Mouse (Mus musculus): ENCODE results near the gene Lmod3.
"Not testable (repeated sequence)": the region's sequence is repeated elsewhere in the genome, so short reads cannot be mapped to it uniquely, and the experiment has no call there.

The Lmod3 gene

GRCm38 (mm10) chr6:97275760-97276159, 23.2 kb upstream of the Lmod3 start:
- no peak for DNase-seq

GRCm38 (mm10) chr6:97273777-97274176, 21.2 kb upstream of the Lmod3 start:
- DNase-seq = no peak

GRCm38 (mm10) chr6:97273058-97273710, 20.6 kb upstream of the Lmod3 start:
- no peak for DNase-seq

DNA sequence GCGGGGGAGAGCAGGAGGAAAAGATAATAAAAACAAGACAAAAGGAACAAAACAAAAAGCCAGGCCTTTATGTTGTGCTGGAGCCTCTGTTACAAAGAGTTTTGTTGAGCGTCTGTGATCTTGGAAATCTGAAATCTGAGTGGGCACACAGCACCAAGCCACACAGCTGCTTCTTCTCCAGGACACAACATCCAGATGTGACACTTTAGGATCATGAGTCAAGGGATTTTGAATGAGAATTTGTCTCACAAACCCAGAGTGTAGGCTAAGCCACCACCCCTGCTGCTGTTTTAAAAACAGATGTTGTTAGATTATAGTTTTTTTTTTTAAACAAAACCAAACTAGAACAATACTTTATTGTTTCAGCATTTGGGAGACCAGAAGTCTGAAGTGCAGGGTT, 19.8 kb upstream of the Lmod3 start:
- DNase-seq = no peak

DNA sequence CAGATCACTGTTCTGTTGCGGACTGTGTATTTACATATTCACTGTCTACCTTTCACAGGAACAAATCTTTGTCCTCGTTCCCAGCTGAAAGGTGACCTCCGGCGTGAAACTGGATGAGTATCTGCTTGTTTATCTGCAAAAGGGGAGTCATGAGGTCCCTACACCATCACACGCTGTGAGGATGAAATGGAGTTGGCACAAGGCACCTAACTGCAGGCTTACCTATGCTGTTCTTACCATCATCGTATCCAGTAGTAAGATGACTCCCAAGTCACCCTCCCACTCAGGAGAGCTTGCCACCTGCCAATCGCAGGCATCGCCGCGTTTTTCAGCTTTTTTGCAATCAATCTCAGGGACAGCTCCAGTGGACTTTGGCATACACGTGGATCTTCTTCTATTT, 17.0 kb upstream of the Lmod3 start:
- DNase-seq = no peak

DNA sequence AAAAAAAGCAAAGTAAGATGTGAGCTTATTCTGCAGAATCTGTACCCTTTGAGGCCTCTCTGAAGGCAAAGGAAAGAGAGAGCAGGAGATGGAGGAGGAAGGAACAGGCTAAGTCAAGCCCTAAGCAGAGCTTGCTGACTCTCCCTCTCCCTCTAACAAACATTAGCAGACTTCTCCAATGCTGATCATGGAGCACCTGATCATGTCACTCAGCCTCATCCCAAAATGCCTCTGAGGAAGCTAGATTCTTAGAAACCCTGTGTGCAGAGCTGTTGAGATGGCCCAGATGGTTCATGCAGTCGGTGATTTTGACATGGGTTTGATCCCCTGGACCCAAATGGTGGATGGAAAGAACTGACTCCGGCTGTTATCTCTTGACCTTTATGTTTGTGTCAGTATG, 14.6 kb upstream of the Lmod3 start:
- no peak for DNase-seq

DNA sequence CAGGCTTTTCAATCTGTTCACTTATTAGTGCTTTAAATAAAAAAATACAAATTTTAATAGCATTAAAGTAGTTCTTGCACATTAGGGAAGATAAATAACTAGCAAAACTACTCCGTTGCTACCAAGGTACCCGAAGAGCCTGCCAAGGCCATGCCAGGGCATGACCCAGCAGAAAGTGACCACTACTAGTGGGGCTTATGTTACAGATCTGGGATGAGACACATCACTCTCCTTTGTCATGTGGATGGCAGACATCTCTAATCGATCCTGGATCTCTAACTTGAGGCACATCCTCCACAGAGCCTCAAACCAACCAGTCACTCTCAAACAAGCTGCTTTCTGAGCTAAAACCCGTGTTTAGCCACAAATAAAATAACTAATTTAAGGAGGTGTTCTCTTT, 14.1 kb upstream of the Lmod3 start:
- no peak for DNase-seq

DNA sequence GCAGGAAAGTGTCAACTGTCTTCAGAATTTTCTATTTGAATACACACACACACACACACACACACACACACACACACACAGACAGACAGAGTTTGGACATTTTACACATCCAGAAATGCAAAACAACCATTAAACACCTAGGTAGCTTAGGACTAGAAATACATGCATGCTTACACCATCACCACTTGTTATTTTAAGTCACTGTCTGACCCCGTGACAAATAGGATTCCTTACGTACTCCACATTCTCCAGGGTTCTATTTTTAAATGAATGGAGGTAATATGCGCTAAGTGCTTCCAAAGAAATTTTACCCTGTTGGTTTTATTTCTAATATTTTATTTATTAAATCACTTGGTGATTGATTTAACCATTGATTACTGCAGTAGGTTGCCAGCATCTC, 13.1 kb upstream of the Lmod3 start:
- no peak for DNase-seq

GRCm38 (mm10) chr6:97265240-97265639, 12.7 kb upstream of the Lmod3 start:
- DNase-seq = no peak

- DNase-seq = not testable (repeated sequence)
Observed at GRCm38 (mm10) chr6:97263750-97264149, 11.2 kb upstream of the Lmod3 start.

DNA sequence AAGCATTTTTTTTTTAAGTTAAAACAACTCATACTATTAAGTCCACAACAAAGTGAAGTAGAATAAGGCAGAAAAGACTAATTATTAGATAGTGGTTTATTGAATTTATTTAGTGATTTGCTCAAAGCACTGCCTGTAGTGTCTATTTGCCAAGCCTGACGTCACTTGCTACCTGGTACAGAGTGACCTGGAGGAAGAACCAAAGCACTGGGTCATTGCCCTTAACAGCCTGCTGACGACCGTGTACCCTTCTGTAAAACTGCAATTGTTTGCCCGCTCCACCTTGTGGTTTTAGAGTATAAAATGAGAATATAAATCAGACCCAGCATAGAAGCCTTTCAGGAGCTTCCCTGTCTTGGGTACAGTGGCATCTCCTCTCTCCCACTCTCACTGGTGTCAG, 9.7 kb upstream of the Lmod3 start:
- DNase-seq = no peak

- not testable (repeated sequence) for DNase-seq
Observed at GRCm38 (mm10) chr6:97259926-97260325, 7.4 kb upstream of the Lmod3 start.

DNA sequence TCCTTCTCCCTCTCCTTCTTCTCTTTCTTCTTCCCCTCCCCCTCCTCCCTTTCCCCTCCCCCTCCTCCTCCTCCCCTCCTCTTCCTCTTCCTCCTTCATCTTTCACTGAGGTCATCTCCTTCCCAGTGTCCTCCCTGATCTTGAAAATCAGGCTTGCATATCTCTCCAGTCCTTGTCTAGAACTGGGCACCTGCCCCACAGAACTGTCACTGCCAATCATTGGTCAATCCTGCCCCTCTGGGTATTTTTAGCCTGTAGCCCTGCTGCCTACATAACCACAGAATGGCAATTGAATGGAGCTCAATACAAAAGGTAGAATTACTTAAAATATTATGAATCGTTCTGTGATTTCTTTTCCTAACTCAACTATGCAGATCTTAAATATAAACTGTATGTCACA, 5.9 kb upstream of the Lmod3 start:
- no peak for DNase-seq

DNA sequence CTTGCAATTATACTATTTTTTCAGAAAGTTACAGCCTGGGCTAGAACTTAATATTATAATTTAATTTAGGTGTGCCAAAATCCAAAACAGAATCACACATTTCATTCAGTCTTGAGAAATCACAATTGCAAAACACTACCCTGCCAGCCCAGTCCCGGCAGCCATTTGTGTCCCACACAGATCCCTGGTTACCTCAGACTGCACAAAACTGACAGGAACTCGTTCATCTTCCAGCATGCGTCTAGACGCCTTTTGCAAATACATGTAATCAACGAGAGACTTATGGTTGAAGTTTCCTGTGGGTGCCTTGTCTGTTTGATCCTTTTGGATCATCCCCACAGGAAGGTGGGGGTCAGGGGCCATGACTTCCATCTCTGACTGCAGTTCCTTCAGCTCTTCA, 473 bp downstream of the Lmod3 start:
- DNase-seq = no peak

- peak; percentile 39 for DNase-seq
Observed at GRCm38 (mm10) chr6:97250966-97251365, 1.6 kb downstream of the Lmod3 start.

- no peak for DNase-seq
Observed at GRCm38 (mm10) chr6:97245200-97245599, 7.4 kb downstream of the Lmod3 start.

GRCm38 (mm10) chr6:97242522-97242921, 10.0 kb downstream of the Lmod3 start:
- no peak for DNase-seq

DNA sequence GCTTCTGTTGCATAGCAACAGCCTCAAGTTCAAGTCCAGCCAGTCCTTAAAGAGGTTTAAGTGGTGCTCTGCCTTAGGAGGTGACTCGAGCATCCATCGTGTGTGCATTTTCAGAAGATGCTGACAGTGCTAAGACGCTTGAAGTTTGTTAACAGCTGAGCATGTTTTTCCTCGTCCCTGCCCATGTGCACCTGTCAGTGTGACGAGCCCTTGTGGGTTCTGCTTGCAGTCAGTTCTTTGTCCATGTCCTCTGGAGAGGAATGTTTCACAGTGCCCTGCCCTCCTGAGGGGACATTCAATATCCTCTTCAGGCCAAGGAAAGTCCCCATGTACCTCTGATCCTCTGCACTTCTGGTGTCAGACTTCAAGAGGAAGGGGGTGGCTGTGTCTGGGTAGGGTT, 12.5 kb downstream of the Lmod3 start:
- DNase-seq = no peak

GRCm38 (mm10) chr6:97239360-97239759, 13.2 kb downstream of the Lmod3 start:
- DNase-seq = no peak

DNA sequence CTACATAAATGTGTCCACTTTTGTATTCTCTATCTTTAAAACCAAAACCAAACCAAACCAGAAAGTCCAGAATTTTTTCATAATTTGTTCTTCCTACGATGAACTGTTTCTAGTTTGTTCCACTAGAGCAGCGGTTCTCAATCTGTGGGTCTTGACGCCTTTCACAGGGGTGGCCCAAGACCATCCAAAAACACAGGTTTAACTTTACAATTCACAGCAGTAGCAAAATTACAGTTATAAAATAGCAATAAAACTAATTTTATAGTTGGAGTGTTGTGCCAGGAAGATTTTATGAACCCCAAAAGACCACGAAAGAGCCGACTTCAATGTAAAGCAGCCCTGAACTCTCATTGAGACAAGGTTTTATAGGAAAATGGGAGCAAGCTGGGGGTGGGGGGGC, 16.5 kb downstream of the Lmod3 start:
- no peak for DNase-seq

DNA sequence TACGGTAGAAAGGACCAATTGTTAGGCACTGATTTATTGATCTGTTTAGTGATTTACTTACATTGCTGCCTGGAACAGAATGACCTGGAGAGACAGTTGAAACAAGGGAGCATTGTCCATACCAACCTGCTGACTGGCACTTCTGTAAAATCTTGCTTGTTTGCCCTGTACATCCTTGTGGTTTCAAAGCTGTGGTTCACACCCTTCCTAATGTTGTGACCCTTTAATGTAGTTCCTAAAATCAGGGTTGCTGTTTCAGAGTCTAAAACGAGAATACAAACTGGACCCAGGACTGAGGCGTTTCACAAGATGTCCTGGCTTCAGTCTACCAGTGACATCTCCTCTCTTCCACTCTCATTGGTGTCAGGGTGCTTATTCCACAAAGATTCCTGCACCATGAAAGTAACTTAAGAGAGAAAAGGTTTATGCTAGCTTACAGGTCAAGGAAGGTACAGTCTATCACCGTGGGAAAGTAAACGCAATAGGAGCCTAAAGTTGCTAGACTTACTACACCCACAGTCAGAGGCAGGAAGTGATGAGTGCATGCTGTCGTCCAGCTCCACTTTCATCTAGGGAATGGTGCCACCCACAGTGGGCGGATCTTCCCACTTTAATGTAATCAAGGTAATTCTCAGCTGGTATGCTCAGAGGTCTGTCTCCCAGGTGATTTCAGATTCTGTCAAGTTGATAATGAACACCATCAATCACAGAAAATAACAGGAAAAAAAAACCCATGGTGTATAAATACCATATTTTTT, 17.5 kb downstream of the Lmod3 start:
- no peak for DNase-seq

- no peak for DNase-seq
Observed at GRCm38 (mm10) chr6:97227067-97227847, 25.3 kb downstream of the Lmod3 start.

DNA sequence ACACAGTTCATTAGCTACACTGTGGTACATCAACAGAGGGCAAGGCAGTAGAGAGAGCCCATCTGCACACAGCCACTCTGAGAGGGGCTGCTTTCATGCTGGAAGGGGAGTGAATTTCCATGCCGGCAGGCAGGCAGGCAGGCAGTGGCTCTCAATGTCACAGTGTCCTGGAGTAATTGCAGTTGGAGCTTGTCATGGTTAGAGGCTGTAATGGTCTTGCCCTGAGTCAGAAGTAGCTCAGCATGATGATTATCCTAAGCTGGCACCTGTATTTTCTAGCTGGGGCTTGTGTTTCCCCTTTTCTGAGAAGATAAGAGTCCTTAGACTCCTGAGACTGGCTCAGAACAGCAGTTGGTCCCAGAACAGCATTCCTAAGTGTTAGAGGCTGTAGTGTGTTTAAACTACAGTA, 26.5 kb downstream of the Lmod3 start:
- DNase-seq = no peak

- no peak for DNase-seq
Observed at GRCm38 (mm10) chr6:97224505-97224904, 28.1 kb downstream of the Lmod3 start.

All from liver (tissue).